Mouse (Mus musculus): ENCODE measurements around the gene Smg9.

- no peak for TF ChIP-seq CHD2 (IDR thresholded peaks at IDR 0.05; ENCODE audit: low read depth, low read length)
- no peak for TF ChIP-seq ZC3H11A (IDR thresholded peaks at IDR 0.05; ENCODE audit: borderline replicate concordance, low read depth, low read length)
- no peak for TF ChIP-seq MAFK (IDR thresholded peaks at IDR 0.05; ENCODE audit: insufficient read depth, low read depth, low read length)
- no peak for TF ChIP-seq HCFC1 (IDR thresholded peaks at IDR 0.05; ENCODE audit: borderline replicate concordance, insufficient read depth, low read length)
These were observed 22.1 kb upstream of the Smg9 start for GRCm38 (mm10) chr7:24377091-24377865.

Measured in ES-E14 (cell line).